ENCODE assay signal across 8 mouse cellular contexts in genomic region chr10:108581555-108582396, GRCm38 (mm10).
DNase-seq lines count a peak whose midpoint lies in the region; ATAC-seq and TF ChIP-seq lines count a peak whose summit lies in the region.
"Had no signal": no experiment of that assay in that cellular context is flagged by ENCODE, and none has a peak within 500 bp of the region (broad histone marks: within the 10 kb centered on the region; RNA-seq: fewer than 3 reads in every experiment).

No protein-coding gene starts in this region.

- WGBS in midbrain, embryonic 10.5 days, result 85% methylated on average over 12 of the region's 12 CpGs
- 65% methylated on average over 12 of the region's 12 CpGs for WGBS in midbrain, postnatal 0 days
- 59% methylated on average over 12 of the region's 12 CpGs for WGBS in hindbrain, embryonic 15.5 days
- 63% methylated on average over 12 of the region's 12 CpGs for WGBS in stomach, embryonic 16.5 days

- TF ChIP-seq POLR2A in brain, embryonic 14.5 days (IDR thresholded peaks at IDR 0.05; ENCODE audit: borderline replicate concordance, extremely low read depth, insufficient read depth, insufficient read length, poor library complexity, severe bottlenecking), result no peak

- no peaks in the 10 kb centered on the region for H3K9me3 ChIP-seq in midbrain, embryonic 10.5 days (replicated peaks)
- no peaks in the 10 kb centered on the region for H3K9me3 ChIP-seq in midbrain, postnatal 0 days (ENCODE audit: low read length)
- H3K9me3 ChIP-seq in hindbrain, embryonic 15.5 days, result no peaks in the 10 kb centered on the region
- no peaks in the 10 kb centered on the region for H3K9me3 ChIP-seq in stomach, embryonic 16.5 days (replicated peaks; ENCODE audit: control insufficient read depth, low read length)
- H3K9me3 ChIP-seq: intestine, embryonic 15.5 days had no signal

- H3K4me1 ChIP-seq in midbrain, embryonic 10.5 days, result peaks cover 19% of the 10 kb centered on the region
- H3K4me1 ChIP-seq in midbrain, postnatal 0 days (ENCODE audit: insufficient read depth, low read length), result 0 out of 2 replicates have a peak, but pooled peaks cover 3% of the 10 kb centered on the region
- peaks cover 20% of the 10 kb centered on the region for H3K4me1 ChIP-seq in hindbrain, embryonic 15.5 days (replicated peaks)
- no peaks in the 10 kb centered on the region for H3K4me1 ChIP-seq in stomach, embryonic 16.5 days (ENCODE audit: control insufficient read depth, insufficient read depth, low read length)
- H3K4me1 ChIP-seq: intestine, embryonic 15.5 days had no signal

- no peaks in the 10 kb centered on the region for H3K27me3 ChIP-seq in midbrain, embryonic 10.5 days (ENCODE audit: low read depth, poor library complexity, severe bottlenecking)
- H3K27me3 ChIP-seq in midbrain, postnatal 0 days (ENCODE audit: insufficient read depth, low read length), result no peaks in the 10 kb centered on the region
- H3K27me3 ChIP-seq in hindbrain, embryonic 15.5 days, result no peaks in the 10 kb centered on the region
- no peaks in the 10 kb centered on the region for H3K27me3 ChIP-seq in stomach, embryonic 16.5 days (ENCODE audit: control insufficient read depth, insufficient read depth, low read length)
- H3K27me3 ChIP-seq: intestine, embryonic 15.5 days had no signal

- no peak for DNase-seq in midbrain, embryonic 10.5 days (ENCODE audit: low spot score)
- DNase-seq in midbrain, postnatal 0 days (ENCODE audit: low spot score), result no peak
- peak; percentile 55 for DNase-seq in brain, embryonic 14.5 days (ENCODE audit: low read depth)
- DNase-seq in cerebellum, adult 11 months, result no peak
- DNase-seq in gastrocnemius, postnatal 25 days, result no peak

- H3K4me3 ChIP-seq in midbrain, embryonic 10.5 days, result no peak overlapping the region
- H3K4me3 ChIP-seq in midbrain, postnatal 0 days (ENCODE audit: low read depth, low read length), result no peak overlapping the region
- no peak overlapping the region for H3K4me3 ChIP-seq in hindbrain, embryonic 15.5 days
- H3K4me3 ChIP-seq in stomach, embryonic 16.5 days (replicated peaks; ENCODE audit: low read length), result no peak overlapping the region
- H3K4me3 ChIP-seq: intestine, embryonic 15.5 days had no signal

- peak overlapping the region; percentile 59; the same call in 1 of the 2 replicates for H3K27ac ChIP-seq in midbrain, embryonic 10.5 days (replicated peaks)
- H3K27ac ChIP-seq in midbrain, postnatal 0 days (ENCODE audit: low read depth, low read length), result no peak overlapping the region
- peak overlapping the region; percentile 13 for H3K27ac ChIP-seq in hindbrain, embryonic 15.5 days (replicated peaks)
- H3K27ac ChIP-seq in stomach, embryonic 16.5 days (ENCODE audit: low read length), result peak overlapping the region; percentile 42
- H3K27ac ChIP-seq: intestine, embryonic 15.5 days had no signal

- H3K4me2 ChIP-seq in midbrain, postnatal 0 days (ENCODE audit: low read depth, low read length, poor library complexity, severe bottlenecking), result no peak overlapping the region
- H3K4me2 ChIP-seq in hindbrain, embryonic 15.5 days, result no peak overlapping the region
- H3K4me2 ChIP-seq in stomach, embryonic 16.5 days (ENCODE audit: low read depth, low read length), result peak overlapping the region; percentile 0; the same call in 1 of the 2 replicates
- H3K4me2 ChIP-seq: intestine, embryonic 15.5 days had no signal

- no peak overlapping the region for H3K9ac ChIP-seq in midbrain, postnatal 0 days (replicated peaks; ENCODE audit: low read length, poor library complexity, severe bottlenecking)
- H3K9ac ChIP-seq in hindbrain, embryonic 15.5 days, result no peak overlapping the region
- H3K9ac ChIP-seq in stomach, embryonic 16.5 days (ENCODE audit: low read length), result no peak overlapping the region
- H3K9ac ChIP-seq: intestine, embryonic 15.5 days had no signal

- TF ChIP-seq CTCF in midbrain, postnatal 0 days (IDR thresholded peaks at IDR 0.05), result no peak
- TF ChIP-seq CTCF in brain, embryonic 14.5 days (IDR thresholded peaks at IDR 0.05; ENCODE audit: borderline replicate concordance, extremely low read depth, insufficient read depth, insufficient read length), result no peak

- no peaks in the 10 kb centered on the region for H3K36me3 ChIP-seq in midbrain, embryonic 10.5 days
- H3K36me3 ChIP-seq in midbrain, postnatal 0 days (ENCODE audit: insufficient read depth, low read length), result no peaks in the 10 kb centered on the region
- no peaks in the 10 kb centered on the region for H3K36me3 ChIP-seq in hindbrain, embryonic 15.5 days
- no peaks in the 10 kb centered on the region for H3K36me3 ChIP-seq in stomach, embryonic 16.5 days (ENCODE audit: control insufficient read depth, insufficient read depth, low read length)
- H3K36me3 ChIP-seq: intestine, embryonic 15.5 days had no signal

- no peak for ATAC-seq in midbrain, postnatal 0 days (ENCODE audit: low FRiP score)
- ATAC-seq in hindbrain, embryonic 15.5 days (ENCODE audit: low FRiP score, low read depth), result no peak
- peak; percentile 71; the same call in 1 of the 2 replicates for ATAC-seq in stomach, embryonic 16.5 days (ENCODE audit: insufficient read depth, low FRiP score)
